Mouse (Mus musculus) heart, embryonic 12.5 days (tissue): ENCODE data around the gene Adgrl3. TPM values are rescaled to one million over a fixed set of nuclear protein-coding genes. Genes with fewer than 3 reads are reported as not detected.
A peak's percentile ranks its signal among the peaks of the same experiment; 100 is the strongest.

Experiments used
- ATAC-seq: fragments of 200-750 bp; cut with Nextera tagmentation; 2 replicates; pipeline ENCODE4 v1.8.0; 2017; ENCODE audit warnings: moderate TSS enrichment, moderate library complexity; ENCODE audit not compliant: insufficient number of reproducible peaks, low FRiP score
- H3K27ac ChIP-seq: fragments of 300-500 bp; sonication (generic); 2 replicates; pipeline ENCODE4 v1.5.1; 2016; ENCODE audit warnings: mild to moderate bottlenecking, moderate library complexity; ENCODE audit not compliant: poor library complexity, severe bottlenecking
- H3K27me3 ChIP-seq: fragments of 300-500 bp; sonication (generic); replicated peaks from 2 replicates; pipeline ENCODE4 v1.6.1; 2016; ENCODE audit warnings: mild to moderate bottlenecking, moderate library complexity
- H3K36me3 ChIP-seq: fragments of 300-500 bp; sonication (generic); 2 replicates; pipeline ENCODE4 v1.6.1; 2016; ENCODE audit warnings: mild to moderate bottlenecking, moderate library complexity
- H3K4me1 ChIP-seq: fragments of 300-500 bp; sonication (generic); replicated peaks from 2 replicates; pipeline ENCODE4 v1.6.1; 2016; ENCODE audit warnings: mild to moderate bottlenecking
- H3K4me2 ChIP-seq: fragments of 300-500 bp; sonication (generic); 2 replicates; pipeline ENCODE4 v1.6.1; 2016; ENCODE audit warnings: mild to moderate bottlenecking, moderate library complexity
- H3K4me3 ChIP-seq: fragments of 300-500 bp; sonication (generic); 2 replicates; pipeline ENCODE4 v1.5.1; 2016; ENCODE audit warnings: mild to moderate bottlenecking
- H3K9ac ChIP-seq: fragments of 300-500 bp; sonication (generic); 2 replicates; pipeline ENCODE4 v1.6.1; 2016; ENCODE audit warnings: mild to moderate bottlenecking, moderate library complexity
- H3K9me3 ChIP-seq: fragments of 300-500 bp; sonication (generic); replicated peaks from 2 replicates; pipeline ENCODE4 v1.6.1; 2016; ENCODE audit warnings: mild to moderate bottlenecking, moderate library complexity
- WGBS: fragments of 180-500 bp; shearing (Covaris S2); methylation state at CpG from one replicate; pipeline ENCODE4 v1.1.7; 2016; 5-methylcytosine and 5-hydroxymethylcytosine counted together
- polyA plus RNA-seq: library from polyadenylated mRNA; unstranded; fragments of >200 nt; fragmentation: Nextera tagmentation; extraction: Ambion mirVana; gene quantifications from 2 replicates; pipeline ENCODE4 v1.2.1, GENCODE M21; 2016

The Adgrl3 gene
- polyA plus RNA-seq, 1 experiment from 2014 or later = 9.2 TPM

- Histone ChIP-seq H3K36me3 (no peaks in the 10 kb centered on the region), H3K9me3 (no peaks in the 10 kb centered on the region), H3K27me3 (no peaks in the 10 kb centered on the region), H3K4me3 (no peak overlapping the region), H3K27ac (no peak overlapping the region), H3K4me1 (peaks cover 5% of the 10 kb centered on the region), H3K9ac (no peak overlapping the region), H3K4me2 (no peak overlapping the region)
- 78% methylated on average over 1 of the region's 1 CpGs for WGBS
- ATAC-seq = no peak
Observed at GRCm38 (mm10) chr5:81327392-81327791, 307.5 kb downstream of the Adgrl3 start.

DNA sequence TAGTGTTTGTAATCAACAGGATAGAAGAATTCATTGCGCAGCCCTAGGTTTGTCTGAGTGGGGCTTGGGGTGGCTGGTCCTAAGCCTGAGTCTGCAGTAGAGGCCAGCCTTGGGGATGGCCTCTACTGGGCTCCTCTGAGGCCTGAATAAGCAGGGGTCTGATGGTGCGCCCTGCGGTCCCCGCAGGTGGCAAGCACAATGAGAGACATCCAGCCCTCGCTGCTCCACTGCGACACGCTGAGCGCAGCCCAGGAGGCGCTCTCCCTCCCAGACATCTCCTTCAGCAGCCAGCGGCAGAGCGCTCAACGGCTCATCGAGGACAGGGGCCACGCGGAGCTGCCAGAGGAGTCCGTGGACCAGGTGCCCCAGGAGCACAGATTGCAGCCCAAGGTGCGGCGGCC is 309.6 kb downstream of the Adgrl3 start:
- peak overlapping the region; percentile 60; the same call in 1 of the 2 replicates for H3K9ac ChIP-seq
- no peaks in the 10 kb centered on the region for H3K36me3 ChIP-seq
- H3K4me1 ChIP-seq = peaks cover 5% of the 10 kb centered on the region
- H3K9me3 ChIP-seq = no peaks in the 10 kb centered on the region
- H3K27ac ChIP-seq = no peak overlapping the region
- WGBS = 12% methylated on average over 18 of the region's 18 CpGs
- no peaks in the 10 kb centered on the region for H3K27me3 ChIP-seq
- no peak for ATAC-seq
- peak overlapping the region; percentile 21; the same call in 1 of the 2 replicates for H3K4me3 ChIP-seq
- peak overlapping the region; percentile 66 for H3K4me2 ChIP-seq

GRCm38 (mm10) chr5:81344330-81344729 is 324.4 kb downstream of the Adgrl3 start:
- no peak overlapping the region for H3K9ac ChIP-seq
- H3K4me3 ChIP-seq = no peak overlapping the region
- no peak overlapping the region for H3K27ac ChIP-seq
- no peaks in the 10 kb centered on the region for H3K27me3 ChIP-seq
- WGBS = 76% methylated on average over 1 of the region's 1 CpGs
- no peaks in the 10 kb centered on the region for H3K36me3 ChIP-seq
- no peak for ATAC-seq
- H3K4me2 ChIP-seq = no peak overlapping the region
- H3K9me3 ChIP-seq = no peaks in the 10 kb centered on the region
- H3K4me1 ChIP-seq = no peaks in the 10 kb centered on the region

DNA sequence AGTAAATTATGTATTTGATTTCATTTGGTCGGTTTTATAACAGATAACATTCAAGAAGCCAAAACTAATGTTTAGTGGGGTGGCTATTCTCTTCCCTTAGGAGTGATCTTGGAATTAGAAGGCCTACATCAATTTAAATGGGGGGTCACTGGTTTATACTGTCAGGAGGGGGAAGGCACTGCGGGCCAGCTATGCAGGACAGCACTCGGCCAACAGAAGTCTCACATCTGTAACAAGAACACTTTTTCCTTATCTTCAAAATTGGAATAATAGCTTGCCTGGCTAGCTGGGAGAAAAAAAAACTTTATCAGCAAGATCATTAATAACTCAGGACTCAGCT is 325.1 kb downstream of the Adgrl3 start:
- H3K4me1 ChIP-seq = no peaks in the 10 kb centered on the region
- 57% methylated on average over 3 of the region's 3 CpGs for WGBS
- no peak overlapping the region for H3K27ac ChIP-seq
- H3K4me3 ChIP-seq = no peak overlapping the region
- H3K4me2 ChIP-seq = no peak overlapping the region
- no peaks in the 10 kb centered on the region for H3K36me3 ChIP-seq
- no peaks in the 10 kb centered on the region for H3K27me3 ChIP-seq
- H3K9ac ChIP-seq = no peak overlapping the region
- H3K9me3 ChIP-seq = no peaks in the 10 kb centered on the region
- no peak for ATAC-seq

GRCm38 (mm10) chr5:81345436-81346131 is 325.6 kb downstream of the Adgrl3 start:
- Histone ChIP-seq H3K27me3 (no peaks in the 10 kb centered on the region), H3K4me1 (no peaks in the 10 kb centered on the region), H3K4me3 (no peak overlapping the region), H3K36me3 (no peaks in the 10 kb centered on the region), H3K4me2 (no peak overlapping the region), H3K9me3 (no peaks in the 10 kb centered on the region), H3K9ac (no peak overlapping the region), H3K27ac (no peak overlapping the region)
- no peak for ATAC-seq
- 73% methylated on average over 9 of the region's 9 CpGs for WGBS

DNA sequence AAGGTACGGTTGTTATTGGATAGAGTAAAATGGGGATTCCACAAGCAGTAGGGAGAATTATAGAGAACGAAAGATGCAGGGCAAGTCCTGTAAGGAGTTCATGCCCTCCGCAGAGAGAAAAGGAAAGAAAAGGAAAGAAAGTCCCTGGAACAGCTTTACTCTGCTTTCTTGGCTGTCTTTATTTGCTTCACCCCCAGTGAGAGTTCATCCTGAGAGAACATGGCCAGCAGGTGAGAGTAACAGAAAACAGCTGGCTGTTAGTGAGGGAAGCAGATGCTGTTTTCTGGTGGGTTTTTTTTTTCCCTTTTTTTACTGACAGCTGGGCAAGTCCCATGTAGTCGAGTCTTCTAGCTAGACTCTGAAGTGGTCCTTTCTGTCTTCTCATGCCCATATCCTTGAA is 327.6 kb downstream of the Adgrl3 start:
- Histone ChIP-seq H3K27me3 (no peaks in the 10 kb centered on the region), H3K27ac (no peak overlapping the region), H3K4me3 (no peak overlapping the region), H3K9ac (no peak overlapping the region), H3K36me3 (no peaks in the 10 kb centered on the region), H3K9me3 (no peaks in the 10 kb centered on the region), H3K4me2 (no peak overlapping the region), H3K4me1 (no peaks in the 10 kb centered on the region)
- ATAC-seq = no peak
- 66% methylated on average over 4 of the region's 4 CpGs for WGBS

DNA sequence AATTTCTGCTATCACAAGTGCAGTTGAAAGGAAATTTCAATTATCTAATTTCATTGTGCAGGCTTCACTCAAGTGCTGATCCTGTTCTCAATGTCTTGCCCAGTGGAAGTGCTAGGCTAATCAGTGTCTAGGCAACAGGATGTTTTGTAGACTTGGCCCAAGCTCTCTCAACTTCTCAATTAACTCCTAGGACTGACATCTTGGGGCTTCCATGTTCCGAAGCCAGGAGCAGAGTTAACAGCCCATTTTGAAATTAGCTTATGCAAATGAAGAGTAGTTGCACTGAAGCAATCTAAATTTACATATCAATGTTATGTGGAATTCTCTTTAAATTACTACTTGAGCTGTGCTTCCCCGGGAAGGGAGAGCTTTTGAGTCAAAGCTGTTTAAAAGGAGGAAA is 339.6 kb downstream of the Adgrl3 start:
- H3K9me3 ChIP-seq = no peaks in the 10 kb centered on the region
- H3K4me3 ChIP-seq = no peak overlapping the region
- H3K27me3 ChIP-seq = no peaks in the 10 kb centered on the region
- WGBS = 48% methylated on average over 2 of the region's 2 CpGs
- no peak for ATAC-seq
- no peak overlapping the region for H3K9ac ChIP-seq
- no peaks in the 10 kb centered on the region for H3K4me1 ChIP-seq
- no peak overlapping the region for H3K4me2 ChIP-seq
- no peak overlapping the region for H3K27ac ChIP-seq
- no peaks in the 10 kb centered on the region for H3K36me3 ChIP-seq

DNA sequence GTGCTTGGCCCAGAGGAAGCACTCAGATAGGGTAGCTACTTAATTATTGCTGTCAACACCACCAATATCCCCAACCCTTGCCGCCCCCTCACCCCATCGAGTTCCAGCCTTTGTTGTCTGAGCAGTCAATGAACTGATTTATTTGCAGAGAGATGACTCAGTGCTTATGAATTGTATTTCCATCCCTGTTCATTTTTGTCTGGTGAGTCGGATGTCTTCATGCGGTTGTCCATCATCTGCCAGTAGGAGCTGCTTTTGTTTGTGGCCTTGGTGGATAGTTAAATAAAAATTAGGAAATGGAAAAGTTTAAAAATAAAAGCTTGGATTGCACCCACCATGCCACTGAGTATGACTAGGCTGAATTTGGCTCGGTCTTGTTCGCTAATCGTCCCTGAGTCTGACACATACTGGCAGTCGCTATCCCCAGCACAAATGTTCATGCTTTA is 344.3 kb downstream of the Adgrl3 start:
- no peaks in the 10 kb centered on the region for H3K4me1 ChIP-seq
- no peak overlapping the region for H3K9ac ChIP-seq
- no peaks in the 10 kb centered on the region for H3K27me3 ChIP-seq
- no peak for ATAC-seq
- WGBS = 71% methylated on average over 8 of the region's 8 CpGs
- no peak overlapping the region for H3K4me2 ChIP-seq
- H3K9me3 ChIP-seq = no peaks in the 10 kb centered on the region
- no peaks in the 10 kb centered on the region for H3K36me3 ChIP-seq
- no peak overlapping the region for H3K4me3 ChIP-seq
- H3K27ac ChIP-seq = no peak overlapping the region

- WGBS = 60% methylated on average over 2 of the region's 2 CpGs
- ATAC-seq = no peak
- 0 out of 2 replicates have a peak, but pooled peaks cover 2% of the 10 kb centered on the region for H3K4me1 ChIP-seq
- no peak overlapping the region for H3K9ac ChIP-seq
- no peaks in the 10 kb centered on the region for H3K9me3 ChIP-seq
- no peaks in the 10 kb centered on the region for H3K36me3 ChIP-seq
- H3K27ac ChIP-seq = no peak overlapping the region
- no peak overlapping the region for H3K4me2 ChIP-seq
- no peak overlapping the region for H3K4me3 ChIP-seq
- H3K27me3 ChIP-seq = no peaks in the 10 kb centered on the region
Observed at GRCm38 (mm10) chr5:81365250-81365649, 345.3 kb downstream of the Adgrl3 start.

DNA sequence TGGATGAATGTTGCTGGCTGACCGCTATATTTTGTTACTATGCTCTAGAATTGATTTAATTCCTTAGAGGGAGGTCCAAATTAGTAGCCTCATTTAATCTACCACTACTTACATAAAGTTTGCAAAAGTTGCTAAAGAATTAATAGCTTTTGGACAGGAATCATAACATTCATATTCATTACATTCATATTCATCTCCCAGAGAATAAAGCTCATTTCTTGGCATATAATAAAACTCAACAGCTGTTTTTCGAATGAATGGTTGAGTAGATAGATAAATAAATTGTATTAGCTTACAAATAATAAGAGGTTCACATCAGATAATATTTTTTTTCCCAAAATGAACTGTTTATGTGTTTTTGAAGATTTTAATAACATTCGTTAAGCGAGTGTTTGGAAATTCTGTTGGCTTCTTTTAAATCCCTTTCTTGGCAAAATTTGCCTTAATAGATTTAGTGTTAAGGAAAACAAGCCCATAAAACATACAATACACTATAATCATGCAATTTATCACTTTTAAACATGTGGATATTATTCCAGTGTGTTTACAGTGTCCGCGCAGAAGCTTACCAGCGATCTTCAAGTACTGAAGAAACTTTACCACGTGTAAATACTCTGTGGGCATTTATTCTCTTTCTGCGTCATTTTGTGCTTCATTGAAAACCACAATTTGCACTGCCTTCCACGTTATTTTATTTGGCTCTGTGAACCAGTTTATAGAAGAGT is 350.4 kb downstream of the Adgrl3 start:
- 0 out of 2 replicates have a peak, but pooled peaks cover 2% of the 10 kb centered on the region for H3K4me1 ChIP-seq
- H3K27ac ChIP-seq = no peak overlapping the region
- 82% methylated on average over 10 of the region's 10 CpGs for WGBS
- H3K27me3 ChIP-seq = no peaks in the 10 kb centered on the region
- no peak overlapping the region for H3K4me2 ChIP-seq
- no peak for ATAC-seq
- H3K9ac ChIP-seq = no peak overlapping the region
- H3K9me3 ChIP-seq = no peaks in the 10 kb centered on the region
- no peaks in the 10 kb centered on the region for H3K36me3 ChIP-seq
- no peak overlapping the region for H3K4me3 ChIP-seq

- Histone ChIP-seq H3K36me3 (no peaks in the 10 kb centered on the region), H3K27me3 (no peaks in the 10 kb centered on the region), H3K27ac (no peak overlapping the region), H3K9ac (no peak overlapping the region), H3K9me3 (no peaks in the 10 kb centered on the region), H3K4me1 (no peaks in the 10 kb centered on the region), H3K4me2 (no peak overlapping the region), H3K4me3 (no peak overlapping the region)
- ATAC-seq = no peak
- 81% methylated on average over 7 of the region's 7 CpGs for WGBS
Observed at GRCm38 (mm10) chr5:81375992-81376391, 356.1 kb downstream of the Adgrl3 start.
